Mouse (Mus musculus) hindbrain, postnatal 0 days (tissue): ENCODE results near the gene Rhbdf2. TPM values are rescaled to one million over a fixed set of nuclear protein-coding genes. Genes with fewer than 3 reads are reported as not detected.
A peak's percentile ranks its signal among the peaks of the same experiment; 100 is the strongest.

Source experiments
- ATAC-seq: fragments of 200-750 bp; cut with Nextera tagmentation; 2 replicates; pipeline ENCODE4 v1.8.0; 2017; ENCODE audit warnings: mild to moderate bottlenecking, moderate TSS enrichment, moderate library complexity
- DNase-seq: peaks from one replicate; pipeline ENCODE4 v3.0.0-alpha.2; 2015; ENCODE audit warnings: low spot score
- H3K27ac ChIP-seq: fragments of 300-500 bp; sonication (generic); 2 replicates; pipeline ENCODE4 v1.5.1; 2014; ENCODE audit warnings: mild to moderate bottlenecking
- H3K27me3 ChIP-seq: fragments of 300-500 bp; sonication (generic); 2 replicates; pipeline ENCODE4 v1.6.1; 2014; ENCODE audit warnings: low read length, mixed read lengths; ENCODE audit not compliant: insufficient read depth
- H3K36me3 ChIP-seq: fragments of 300-500 bp; sonication (generic); 2 replicates; pipeline ENCODE4 v1.6.1; 2014; ENCODE audit warnings: low read length, mixed read lengths; ENCODE audit not compliant: insufficient read depth
- H3K4me1 ChIP-seq: fragments of 300-500 bp; sonication (generic); 2 replicates; pipeline ENCODE4 v1.6.1; 2014; ENCODE audit warnings: antibody characterized with exemption, low read length, mixed read lengths; ENCODE audit not compliant: insufficient read depth
- H3K4me2 ChIP-seq: fragments of 300-500 bp; sonication (generic); 2 replicates; pipeline ENCODE4 v1.6.1; 2014; ENCODE audit warnings: low read depth, mild to moderate bottlenecking, low read length, moderate library complexity, mixed read lengths
- H3K4me3 ChIP-seq: fragments of 300-500 bp; sonication (generic); 2 replicates; pipeline ENCODE4 v1.5.1; 2014; ENCODE audit warnings: low read length
- H3K9ac ChIP-seq: fragments of 300-500 bp; sonication (generic); replicated peaks from 2 replicates; pipeline ENCODE4 v1.6.1; 2014; ENCODE audit warnings: mild to moderate bottlenecking, low read length, moderate library complexity, mixed read lengths
- H3K9me3 ChIP-seq: fragments of 300-500 bp; sonication (generic); 2 replicates; pipeline ENCODE4 v1.6.1; 2016; ENCODE audit warnings: low read length, mixed read lengths
- CTCF ChIP-seq: IDR thresholded peaks from 2 replicates; pipeline ENCODE4 v1.5.1; 2016; ENCODE audit warnings: antibody characterized with exemption, control low read depth, low read depth
- WGBS: fragments of 180-500 bp; shearing (Covaris S2); extraction: QIAGEN DNeasy Blood & Tissue Kit; methylation state at CpG from one replicate; pipeline ENCODE4 v1.1.7; 2014; 5-methylcytosine and 5-hydroxymethylcytosine counted together
- polyA plus RNA-seq: library from polyadenylated mRNA; unstranded; fragments of >200 nt; fragmentation: Nextera tagmentation; extraction: Ambion mirVana; gene quantifications from 2 replicates; pipeline ENCODE4 v1.2.1, GENCODE M21; 2015
- total RNA-seq: library from RNA; depleted of rRNA; stranded (reverse); fragments of >200 nt; gene quantifications from 2 replicates; pipeline ENCODE4 v1.2.3, GENCODE M21; 2014

The Rhbdf2 gene
- total and polyA plus RNA-seq, 2 experiments from 2014 or later, result 1.6 to 3.8 TPM

- Histone ChIP-seq H3K4me1 (peaks cover 36% of the 10 kb centered on the region), H3K4me2 (no peak overlapping the region), H3K9me3 (no peaks in the 10 kb centered on the region), H3K9ac (no peak overlapping the region), H3K27me3 (no peaks in the 10 kb centered on the region), H3K4me3 (no peak overlapping the region), H3K27ac (no peak overlapping the region), H3K36me3 (no peaks in the 10 kb centered on the region)
- DNase-seq (no peak), ATAC-seq (no peak)
- WGBS, result 57% methylated on average over 6 of the region's 6 CpGs
- TF ChIP-seq CTCF, result no peak
Measured at GRCm38 (mm10) chr11:116574982-116575381, 51.8 kb downstream of the Rhbdf2 start.

DNA sequence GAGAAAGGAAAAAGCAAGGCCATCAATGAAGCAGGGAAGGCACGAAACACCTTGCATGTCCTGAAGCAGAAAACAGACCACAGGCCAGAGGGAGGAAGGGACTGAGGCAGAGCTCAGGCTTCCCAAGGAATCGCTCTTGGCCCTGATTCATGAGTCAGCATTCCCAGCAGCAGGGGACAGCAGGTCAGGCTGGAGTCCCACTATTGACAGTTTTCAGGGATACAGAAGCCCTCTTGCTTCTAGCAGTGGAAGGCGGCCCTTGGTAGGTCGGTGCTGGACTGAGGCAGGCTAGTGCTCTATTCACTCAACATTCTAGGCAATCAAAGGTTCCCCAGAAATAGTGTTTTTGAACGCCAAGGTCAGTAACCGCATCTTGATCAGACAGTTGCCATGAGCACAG is 52.3 kb downstream of the Rhbdf2 start:
- no peak for ATAC-seq
- no peak overlapping the region for H3K9ac ChIP-seq
- H3K27ac ChIP-seq, result no peak overlapping the region
- no peak overlapping the region for H3K4me3 ChIP-seq
- peaks cover 36% of the 10 kb centered on the region for H3K4me1 ChIP-seq
- no peaks in the 10 kb centered on the region for H3K27me3 ChIP-seq
- 47% methylated on average over 6 of the region's 6 CpGs for WGBS
- H3K4me2 ChIP-seq, result no peak overlapping the region
- H3K36me3 ChIP-seq, result no peaks in the 10 kb centered on the region
- peak; percentile 19 for DNase-seq
- no peak for TF ChIP-seq CTCF
- no peaks in the 10 kb centered on the region for H3K9me3 ChIP-seq

GRCm38 (mm10) chr11:116572756-116573543 is 53.9 kb downstream of the Rhbdf2 start:
- ATAC-seq (0 out of 2 replicates have a peak, but pooled peaks have one; percentile 21), DNase-seq (no peak)
- WGBS, result 49% methylated on average over 12 of the region's 12 CpGs
- H3K4me1 ChIP-seq, result peaks cover 25% of the 10 kb centered on the region
- no peaks in the 10 kb centered on the region for H3K27me3 ChIP-seq
- 0 out of 2 replicates have a peak overlapping the region, but pooled peaks have one; percentile 3 for H3K9ac ChIP-seq
- TF ChIP-seq CTCF, result no peak
- H3K4me3 ChIP-seq, result no peak overlapping the region
- peak overlapping the region; percentile 8; the same call in 1 of the 2 replicates for H3K27ac ChIP-seq
- H3K9me3 ChIP-seq, result no peaks in the 10 kb centered on the region
- no peaks in the 10 kb centered on the region for H3K36me3 ChIP-seq
- peak overlapping the region; percentile 6; the same call in 1 of the 2 replicates for H3K4me2 ChIP-seq

GRCm38 (mm10) chr11:116571767-116572679 is 54.8 kb downstream of the Rhbdf2 start:
- Histone ChIP-seq H3K9me3 (no peaks in the 10 kb centered on the region), H3K4me2 (no peak overlapping the region), H3K4me1 (peaks cover 24% of the 10 kb centered on the region), H3K9ac (no peak overlapping the region), H3K27me3 (no peaks in the 10 kb centered on the region), H3K4me3 (no peak overlapping the region), H3K36me3 (no peaks in the 10 kb centered on the region), H3K27ac (no peak overlapping the region)
- DNase-seq (no peak), ATAC-seq (no peak)
- 77% methylated on average over 19 of the region's 19 CpGs for WGBS
- TF ChIP-seq CTCF, result no peak

DNA sequence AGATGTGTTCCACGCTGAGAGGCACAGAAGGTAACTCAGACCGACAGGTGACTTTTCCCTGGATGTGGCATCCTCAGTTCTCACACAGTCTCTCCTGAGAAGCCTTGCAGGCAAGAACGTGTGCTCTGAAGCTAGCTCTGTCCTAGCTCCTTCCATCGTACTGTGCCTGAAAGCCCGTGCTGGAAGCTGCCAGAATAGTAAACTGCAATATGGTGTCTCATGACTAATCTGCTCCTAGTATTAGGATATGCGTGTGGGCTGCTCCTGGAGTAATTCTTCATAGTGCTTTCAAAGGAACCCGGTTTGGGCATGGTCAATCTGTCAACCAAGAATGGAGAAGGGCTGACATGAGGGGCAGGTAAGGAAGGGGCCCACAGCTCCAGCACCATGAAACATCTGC is 56.0 kb downstream of the Rhbdf2 start:
- Histone ChIP-seq H3K36me3 (no peaks in the 10 kb centered on the region), H3K27ac (no peak overlapping the region), H3K4me2 (no peak overlapping the region), H3K4me1 (peaks cover 21% of the 10 kb centered on the region), H3K9me3 (no peaks in the 10 kb centered on the region), H3K27me3 (no peaks in the 10 kb centered on the region), H3K4me3 (no peak overlapping the region), H3K9ac (no peak overlapping the region)
- DNase-seq (no peak), ATAC-seq (no peak)
- 79% methylated on average over 7 of the region's 7 CpGs for WGBS
- no peak for TF ChIP-seq CTCF

DNA sequence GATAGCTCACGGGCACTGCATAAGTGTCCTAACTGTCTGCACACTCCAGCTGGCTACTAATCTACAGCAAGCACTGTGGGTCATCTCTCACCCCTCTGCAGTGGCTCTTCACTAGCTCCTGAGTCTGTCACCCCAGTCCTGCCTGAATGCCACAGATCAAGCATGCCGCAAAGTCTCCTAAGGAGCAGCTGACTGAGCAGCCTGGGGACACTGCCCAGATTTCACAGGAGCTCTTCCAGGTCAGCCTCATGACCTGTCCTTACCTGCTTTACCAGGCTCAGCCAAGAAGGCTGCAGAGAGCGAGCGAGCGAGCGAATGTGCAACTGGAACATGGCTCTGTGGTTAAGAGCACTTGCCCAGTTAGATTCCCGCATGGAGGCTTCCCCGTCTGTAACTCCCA is 59.3 kb downstream of the Rhbdf2 start:
- Histone ChIP-seq H3K9ac (no peak overlapping the region), H3K4me1 (0 out of 2 replicates have a peak, but pooled peaks cover under 1% of the 10 kb centered on the region), H3K36me3 (no peaks in the 10 kb centered on the region), H3K4me2 (no peak overlapping the region), H3K9me3 (no peaks in the 10 kb centered on the region), H3K27me3 (no peaks in the 10 kb centered on the region), H3K4me3 (no peak overlapping the region), H3K27ac (no peak overlapping the region)
- WGBS, result 77% methylated on average over 8 of the region's 8 CpGs
- no peak for TF ChIP-seq CTCF
- DNase-seq (no peak), ATAC-seq (no peak)
